Mouse (Mus musculus) liver, embryonic 13.5 days (tissue): ENCODE data around the gene Cyth3. TPM values are rescaled to one million over a fixed set of nuclear protein-coding genes. Genes with fewer than 3 reads are reported as not detected.

Experiments
- ATAC-seq: fragments of 200-750 bp; cut with Nextera tagmentation; 2 replicates; pipeline ENCODE4 v1.8.0; 2017; ENCODE audit warnings: low read depth, mild to moderate bottlenecking, moderate number of reproducible peaks, moderate library complexity
- DNase-seq: peaks from one replicate; pipeline ENCODE4 v3.0.0; 2022
- H3K27ac ChIP-seq: fragments of 300-500 bp; sonication (generic); 2 replicates; pipeline ENCODE4 v1.5.1; 2015; ENCODE audit warnings: moderate library complexity, mild to moderate bottlenecking, inconsistent platforms
- H3K27me3 ChIP-seq: fragments of 300-500 bp; sonication (generic); 2 replicates; pipeline ENCODE4 v1.6.1; 2015; ENCODE audit warnings: mild to moderate bottlenecking, inconsistent platforms
- H3K36me3 ChIP-seq: fragments of 300-500 bp; sonication (generic); 2 replicates; pipeline ENCODE4 v1.6.1; 2015; ENCODE audit warnings: mild to moderate bottlenecking, inconsistent platforms
- H3K4me1 ChIP-seq: fragments of 300-500 bp; sonication (generic); replicated peaks from 2 replicates; pipeline ENCODE4 v1.6.1; 2015; ENCODE audit warnings: inconsistent platforms
- H3K4me2 ChIP-seq: fragments of 300-500 bp; sonication (generic); 2 replicates; pipeline ENCODE4 v1.6.1; 2015; ENCODE audit warnings: inconsistent platforms, mild to moderate bottlenecking, moderate library complexity
- H3K4me3 ChIP-seq: fragments of 300-500 bp; sonication (generic); replicated peaks from 2 replicates; pipeline ENCODE4 v1.5.1; 2015; ENCODE audit warnings: mild to moderate bottlenecking, inconsistent platforms
- H3K9ac ChIP-seq: fragments of 300-500 bp; sonication (generic); 2 replicates; pipeline ENCODE4 v1.6.1; 2015; ENCODE audit warnings: mild to moderate bottlenecking, inconsistent platforms
- H3K9me3 ChIP-seq: fragments of 300-500 bp; sonication (generic); replicated peaks from 2 replicates; pipeline ENCODE4 v1.6.1; 2016; ENCODE audit warnings: inconsistent platforms
- WGBS: fragments of 180-500 bp; shearing (Covaris S2); methylation state at CpG from one replicate; pipeline ENCODE4 v1.1.7; 2015; ENCODE audit not compliant: insufficient replicate concordance; 5-methylcytosine and 5-hydroxymethylcytosine counted together
- polyA plus RNA-seq: library from polyadenylated mRNA; unstranded; fragments of >200 nt; fragmentation: Nextera tagmentation; extraction: Ambion mirVana; gene quantifications from 2 replicates; pipeline ENCODE4 v1.2.1, GENCODE M21; 2015

The Cyth3 gene
- polyA plus RNA-seq, 1 experiment from 2014 or later: 35.0 TPM

DNA sequence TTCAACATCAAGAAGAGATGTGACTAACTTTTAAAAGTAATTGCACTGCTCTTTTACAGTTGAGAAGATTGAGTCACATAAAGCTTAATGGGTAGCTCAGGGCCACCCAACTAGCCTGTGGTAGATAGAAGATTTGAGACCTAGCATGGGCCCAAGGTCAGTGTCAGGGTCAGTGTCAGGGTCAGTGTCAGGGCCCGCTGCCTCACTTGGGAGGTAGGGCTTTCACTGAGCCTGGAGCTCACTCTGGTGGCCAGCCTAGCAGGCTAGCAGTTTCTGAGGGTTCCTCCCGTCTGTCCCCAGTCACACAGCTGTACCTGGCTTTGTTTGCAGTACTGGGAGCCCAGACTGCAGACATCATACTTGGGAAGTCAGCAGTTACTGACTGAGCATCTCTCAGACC is 47.1 kb downstream of the Cyth3 start:
- Histone ChIP-seq H3K4me3 (no peak overlapping the region), H3K4me1 (peaks cover 90% of the 10 kb centered on the region), H3K27me3 (no peaks in the 10 kb centered on the region), H3K9me3 (no peaks in the 10 kb centered on the region), H3K9ac (peak overlapping the region; percentile 6; the same call in 1 of the 2 replicates), H3K27ac (no peak overlapping the region), H3K4me2 (no peak overlapping the region), H3K36me3 (peaks cover 2% of the 10 kb centered on the region; the same call in 1 of the 2 replicates)
- DNase-seq (no peak), ATAC-seq (no peak; the same call in 1 of the 2 replicates)
- 52% methylated on average over 2 of the region's 2 CpGs for WGBS

DNA sequence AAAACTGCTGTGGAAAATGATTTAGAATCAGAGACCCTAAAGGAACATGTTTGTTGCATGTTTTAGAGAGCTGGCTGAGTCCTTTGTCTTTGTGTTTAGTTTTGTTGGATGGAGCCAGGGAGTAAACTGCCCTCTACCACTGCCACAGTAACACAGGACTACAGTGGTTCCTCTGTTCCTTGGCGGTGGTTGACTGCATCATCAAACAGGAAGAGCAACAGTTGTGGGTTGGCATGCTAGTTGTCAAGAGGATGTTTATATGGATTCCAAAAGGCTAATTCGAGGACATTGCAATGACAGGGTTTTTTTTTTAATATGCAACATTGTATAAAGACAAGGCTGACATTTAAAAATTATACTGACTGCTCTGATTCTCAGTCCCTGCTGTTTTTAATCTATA is 47.6 kb downstream of the Cyth3 start:
- H3K4me1 ChIP-seq: peaks cover 90% of the 10 kb centered on the region
- no peak for ATAC-seq
- no peak for DNase-seq
- H3K9me3 ChIP-seq: no peaks in the 10 kb centered on the region
- H3K4me3 ChIP-seq: no peak overlapping the region
- peak overlapping the region; percentile 6; the same call in 1 of the 2 replicates for H3K9ac ChIP-seq
- H3K4me2 ChIP-seq: no peak overlapping the region
- 17% methylated on average over 2 of the region's 2 CpGs for WGBS
- no peaks in the 10 kb centered on the region for H3K27me3 ChIP-seq
- peaks cover 2% of the 10 kb centered on the region; the same call in 1 of the 2 replicates for H3K36me3 ChIP-seq
- H3K27ac ChIP-seq: no peak overlapping the region

DNA sequence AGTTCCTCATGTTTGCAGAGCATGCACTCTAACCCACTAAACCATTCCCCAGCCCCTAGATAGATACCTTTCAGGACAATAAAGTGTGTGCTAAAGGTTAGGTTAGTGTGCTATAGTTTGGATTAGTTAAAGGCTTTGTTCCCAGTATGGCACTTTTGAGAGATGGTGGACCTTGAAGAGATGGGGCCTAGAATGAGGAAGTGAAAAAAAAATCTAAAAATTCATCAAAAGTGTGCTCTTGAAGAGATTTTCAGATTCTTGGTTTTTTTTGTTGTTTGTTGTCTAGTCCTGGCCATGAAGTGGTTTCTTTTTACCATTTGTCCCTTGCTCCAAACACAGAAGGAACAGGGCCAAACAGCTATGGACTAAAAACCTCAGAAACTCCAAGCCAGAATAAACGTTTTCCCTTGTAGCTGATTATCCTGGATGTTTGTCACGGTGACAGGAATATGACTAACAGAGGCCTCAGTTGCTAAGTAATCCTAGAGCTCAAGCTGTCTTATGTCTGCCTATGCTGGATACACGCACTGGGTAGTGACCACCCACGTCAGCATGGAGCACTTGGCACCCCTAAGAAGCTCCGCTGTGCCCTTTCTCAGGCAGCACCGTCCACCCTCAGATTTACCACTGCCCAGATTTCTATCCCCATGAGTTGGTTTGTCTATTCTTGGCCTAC is 48.6 kb downstream of the Cyth3 start:
- H3K36me3 ChIP-seq: peaks cover 2% of the 10 kb centered on the region; the same call in 1 of the 2 replicates
- ATAC-seq (no peak), DNase-seq (no peak)
- H3K4me1 ChIP-seq: peaks cover 83% of the 10 kb centered on the region
- H3K9me3 ChIP-seq: no peaks in the 10 kb centered on the region
- WGBS: 85% methylated on average over 6 of the region's 6 CpGs
- H3K27me3 ChIP-seq: no peaks in the 10 kb centered on the region
- no peak overlapping the region for H3K9ac ChIP-seq
- H3K4me3 ChIP-seq: no peak overlapping the region
- H3K27ac ChIP-seq: peak overlapping the region; percentile 26
- H3K4me2 ChIP-seq: no peak overlapping the region

DNA sequence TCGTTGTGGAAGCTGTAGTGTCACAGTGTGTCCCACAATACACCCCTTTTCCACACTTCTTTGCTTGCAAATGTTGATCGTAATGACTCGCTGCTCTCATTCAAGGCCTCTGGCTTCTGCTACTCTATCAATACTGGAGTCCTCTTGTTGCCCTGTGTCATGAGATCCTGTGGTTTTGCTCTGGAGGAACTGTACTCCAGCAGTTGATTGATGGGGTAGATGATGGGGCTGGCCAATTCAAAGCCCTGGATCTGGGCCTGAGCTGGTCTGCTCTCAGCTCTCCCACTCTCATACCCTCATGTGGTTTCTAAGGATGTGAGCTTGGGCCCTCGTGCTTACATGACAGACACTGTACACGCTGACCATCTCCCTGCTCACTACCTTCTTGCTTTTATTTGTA is 52.3 kb downstream of the Cyth3 start:
- DNase-seq (no peak), ATAC-seq (no peak)
- Histone ChIP-seq H3K27me3 (no peaks in the 10 kb centered on the region), H3K27ac (no peak overlapping the region), H3K9ac (no peak overlapping the region), H3K9me3 (no peaks in the 10 kb centered on the region), H3K4me3 (no peak overlapping the region), H3K4me1 (peaks cover 88% of the 10 kb centered on the region), H3K4me2 (no peak overlapping the region), H3K36me3 (0 out of 2 replicates have a peak, but pooled peaks cover 2% of the 10 kb centered on the region)
- WGBS: 46% methylated on average over 5 of the region's 5 CpGs

DNA sequence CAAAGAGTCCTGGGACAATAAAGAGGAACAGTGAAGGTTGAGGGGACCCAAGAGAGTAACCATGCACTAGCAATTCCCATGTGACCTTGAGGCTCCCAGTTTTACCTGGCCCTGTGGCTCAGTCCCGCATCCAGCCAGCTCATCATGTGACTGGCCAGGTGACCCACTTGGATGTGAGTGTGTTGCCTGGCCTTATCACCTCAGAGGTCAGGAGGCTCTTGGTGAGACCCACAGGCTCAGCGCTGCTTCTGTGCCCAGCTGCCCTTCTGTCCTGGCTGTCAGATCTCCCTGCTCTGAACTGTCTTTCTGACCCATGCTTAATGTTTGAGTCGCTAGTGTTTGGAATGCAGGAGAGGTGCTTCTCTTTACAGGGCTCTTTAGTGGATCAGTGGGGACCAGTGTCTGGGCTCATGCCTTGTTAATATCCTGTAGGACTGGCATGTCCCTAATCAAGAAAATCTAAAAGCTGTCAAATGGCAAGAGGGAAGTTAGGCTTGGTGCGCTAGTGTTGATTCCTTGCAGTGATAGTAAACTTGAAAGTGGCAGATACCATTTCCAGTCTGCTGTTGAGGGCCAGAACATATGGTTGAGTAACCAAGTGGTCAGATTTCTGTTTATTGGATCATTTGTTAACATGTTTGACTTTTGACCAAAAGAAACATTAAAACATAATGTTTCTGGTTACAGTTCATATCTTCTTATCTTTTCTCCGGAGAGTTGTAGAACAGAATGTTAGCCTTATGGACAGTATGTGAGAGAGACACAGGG is 54.2 kb downstream of the Cyth3 start:
- DNase-seq (no peak), ATAC-seq (no peak)
- WGBS: 63% methylated on average over 5 of the region's 5 CpGs
- no peak overlapping the region for H3K4me2 ChIP-seq
- no peak overlapping the region for H3K9ac ChIP-seq
- no peaks in the 10 kb centered on the region for H3K27me3 ChIP-seq
- 0 out of 2 replicates have a peak, but pooled peaks cover 2% of the 10 kb centered on the region for H3K36me3 ChIP-seq
- peak overlapping the region; percentile 54 for H3K27ac ChIP-seq
- no peak overlapping the region for H3K4me3 ChIP-seq
- H3K4me1 ChIP-seq: peaks cover 82% of the 10 kb centered on the region
- H3K9me3 ChIP-seq: no peaks in the 10 kb centered on the region

DNA sequence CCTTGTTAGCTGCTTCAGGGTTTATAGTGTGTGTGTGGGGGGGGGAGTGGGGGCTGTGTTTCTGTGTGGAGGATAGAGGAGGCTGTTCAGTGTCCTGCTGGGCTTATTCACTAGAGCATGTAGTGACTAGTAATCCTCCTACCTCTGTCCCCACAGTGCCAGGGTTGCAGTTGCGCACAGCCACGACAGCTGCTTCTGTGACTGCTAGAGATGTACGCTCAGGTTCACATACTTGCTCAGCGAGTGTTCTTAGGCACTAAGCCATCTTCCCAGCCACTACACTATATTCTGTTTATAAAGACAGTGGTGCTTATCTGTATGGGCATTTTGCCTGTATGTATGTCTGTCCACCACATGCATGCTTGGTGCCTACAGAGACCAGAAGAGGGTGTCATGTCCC is 55.1 kb downstream of the Cyth3 start:
- 86% methylated on average over 4 of the region's 4 CpGs for WGBS
- no peak for DNase-seq

DNA sequence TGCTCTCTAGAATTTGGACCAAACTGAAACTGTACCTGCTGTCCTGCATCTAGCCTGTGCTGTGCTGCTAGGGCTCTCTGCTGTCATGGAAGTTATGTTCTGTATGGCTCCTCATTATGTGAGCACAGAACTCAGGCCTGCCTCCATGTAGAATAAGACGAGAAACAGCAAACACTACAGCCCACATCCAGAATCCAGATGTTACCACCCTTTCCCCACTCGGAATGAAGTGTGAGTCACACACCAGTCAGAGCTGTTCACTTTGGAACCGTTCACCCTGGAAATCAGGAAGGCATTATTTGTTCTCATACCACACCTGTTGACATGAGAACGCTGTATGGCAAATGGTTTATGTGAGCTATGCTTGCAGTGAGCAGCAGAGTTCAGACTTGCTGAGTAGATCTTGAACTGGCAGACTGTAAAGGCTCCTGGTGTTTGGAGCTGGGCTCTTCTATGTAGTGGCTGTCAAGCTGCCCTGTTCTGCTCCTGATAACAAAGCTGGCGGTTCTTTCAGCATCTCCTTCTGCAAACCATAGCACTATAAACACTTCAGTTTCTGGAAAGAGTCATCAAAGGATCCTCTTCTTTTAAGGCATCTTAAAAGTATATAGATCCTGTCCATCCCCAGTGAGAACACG is 56.5 kb downstream of the Cyth3 start:
- Histone ChIP-seq H3K27ac (peak overlapping the region; percentile 51), H3K4me3 (no peak overlapping the region), H3K4me2 (no peak overlapping the region), H3K9ac (peak overlapping the region; percentile 22; the same call in 1 of the 2 replicates), H3K27me3 (no peaks in the 10 kb centered on the region), H3K4me1 (peaks cover 68% of the 10 kb centered on the region), H3K9me3 (no peaks in the 10 kb centered on the region), H3K36me3 (no peaks in the 10 kb centered on the region)
- DNase-seq (no peak), ATAC-seq (peak; percentile 71)
- 52% methylated on average over 6 of the region's 6 CpGs for WGBS

More for the DNA sequence above, 55.1 kb downstream of the Cyth3 start:
- peaks cover 74% of the 10 kb centered on the region for H3K4me1 ChIP-seq
- no peaks in the 10 kb centered on the region for H3K9me3 ChIP-seq
- H3K36me3 ChIP-seq: no peaks in the 10 kb centered on the region
- H3K9ac ChIP-seq: no peak overlapping the region
- H3K4me2 ChIP-seq: no peak overlapping the region
- no peak for ATAC-seq
- H3K27me3 ChIP-seq: no peaks in the 10 kb centered on the region
- no peak overlapping the region; the same call in 1 of the 2 replicates for H3K27ac ChIP-seq
- no peak overlapping the region for H3K4me3 ChIP-seq

DNA sequence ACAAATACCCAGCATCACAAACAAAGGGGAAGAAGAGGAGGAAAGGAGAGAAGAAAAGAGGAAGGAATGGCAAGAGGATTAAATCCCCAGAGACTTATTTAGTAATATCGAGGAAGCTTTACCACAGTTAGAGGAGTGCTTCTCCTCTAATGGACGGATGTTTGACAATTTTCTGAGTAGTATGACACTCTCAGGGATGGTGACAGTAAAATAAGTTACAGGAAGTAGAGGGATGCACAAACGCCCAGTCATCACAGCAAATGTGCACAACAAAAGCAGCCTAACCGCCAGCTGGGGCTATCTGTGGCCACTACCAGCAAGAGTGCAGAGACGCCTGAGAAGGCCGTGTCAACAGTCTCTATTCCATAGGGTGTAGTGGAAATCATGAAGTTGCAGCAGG is 57.4 kb downstream of the Cyth3 start:
- Histone ChIP-seq H3K4me1 (peaks cover 61% of the 10 kb centered on the region), H3K9ac (peak overlapping the region; percentile 8; the same call in 1 of the 2 replicates), H3K4me3 (no peak overlapping the region), H3K9me3 (no peaks in the 10 kb centered on the region), H3K27ac (0 out of 2 replicates have a peak overlapping the region, but pooled peaks have one; percentile 51), H3K4me2 (no peak overlapping the region), H3K27me3 (no peaks in the 10 kb centered on the region), H3K36me3 (peaks cover 7% of the 10 kb centered on the region)
- no peak for ATAC-seq
- 41% methylated on average over 6 of the region's 6 CpGs for WGBS
- DNase-seq: no peak

DNA sequence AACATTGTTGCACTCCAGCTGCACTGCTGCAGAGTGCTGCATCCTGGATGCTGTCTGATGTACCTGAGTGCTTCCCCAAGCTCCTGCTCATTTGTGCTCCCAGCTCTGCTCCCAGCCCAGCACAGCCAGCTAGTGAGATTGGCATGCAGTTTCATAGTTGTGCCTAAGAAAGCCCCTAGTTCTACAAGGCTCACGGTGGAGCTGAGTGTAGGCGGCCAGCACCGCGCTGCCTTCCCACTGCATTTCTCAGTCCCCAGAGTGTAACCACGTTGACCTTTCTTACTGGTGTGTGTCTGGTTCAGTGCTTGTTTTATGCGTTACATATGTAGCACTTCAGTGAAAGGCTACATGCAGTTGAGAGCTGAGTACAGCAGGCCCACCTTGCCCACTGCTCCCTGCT is 61.4 kb downstream of the Cyth3 start:
- WGBS: 84% methylated on average over 6 of the region's 6 CpGs
- peaks cover 46% of the 10 kb centered on the region for H3K36me3 ChIP-seq
- no peaks in the 10 kb centered on the region for H3K9me3 ChIP-seq
- no peak overlapping the region for H3K27ac ChIP-seq
- no peak overlapping the region for H3K4me3 ChIP-seq
- no peaks in the 10 kb centered on the region for H3K27me3 ChIP-seq
- no peak overlapping the region for H3K9ac ChIP-seq
- no peak overlapping the region for H3K4me2 ChIP-seq
- ATAC-seq (no peak), DNase-seq (no peak)
- peaks cover 29% of the 10 kb centered on the region for H3K4me1 ChIP-seq

DNA sequence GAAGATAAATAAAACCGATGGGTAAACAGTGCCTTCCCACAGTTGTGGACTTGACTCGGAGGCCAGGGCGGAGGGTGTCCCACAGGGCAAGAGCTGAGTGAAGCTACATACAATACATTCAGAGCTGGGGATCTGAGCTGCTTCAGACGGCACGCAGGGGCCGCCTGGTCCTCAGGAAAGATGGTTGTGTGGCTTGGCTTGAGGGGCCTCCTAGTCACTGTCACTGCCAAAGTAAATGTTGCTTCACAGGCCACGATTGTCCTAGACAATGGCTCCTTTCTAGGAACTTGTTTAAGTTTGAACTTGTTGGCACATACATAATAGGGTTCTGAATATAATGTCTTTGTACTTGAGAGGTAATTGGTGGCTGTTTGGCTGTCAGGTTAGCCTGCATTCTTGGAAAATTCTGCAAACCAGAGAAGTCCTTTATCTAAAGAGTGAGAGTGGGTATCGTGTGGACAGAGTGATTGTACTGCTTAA is 62.7 kb downstream of the Cyth3 start:
- H3K27me3 ChIP-seq: no peaks in the 10 kb centered on the region
- no peak overlapping the region for H3K4me2 ChIP-seq
- peaks cover 16% of the 10 kb centered on the region for H3K4me1 ChIP-seq
- ATAC-seq: no peak
- peaks cover 56% of the 10 kb centered on the region for H3K36me3 ChIP-seq
- H3K9ac ChIP-seq: 0 out of 2 replicates have a peak overlapping the region, but pooled peaks have one; percentile 9
- no peak for DNase-seq
- 85% methylated on average over 8 of the region's 8 CpGs for WGBS
- no peak overlapping the region for H3K27ac ChIP-seq
- H3K9me3 ChIP-seq: no peaks in the 10 kb centered on the region
- no peak overlapping the region for H3K4me3 ChIP-seq

DNA sequence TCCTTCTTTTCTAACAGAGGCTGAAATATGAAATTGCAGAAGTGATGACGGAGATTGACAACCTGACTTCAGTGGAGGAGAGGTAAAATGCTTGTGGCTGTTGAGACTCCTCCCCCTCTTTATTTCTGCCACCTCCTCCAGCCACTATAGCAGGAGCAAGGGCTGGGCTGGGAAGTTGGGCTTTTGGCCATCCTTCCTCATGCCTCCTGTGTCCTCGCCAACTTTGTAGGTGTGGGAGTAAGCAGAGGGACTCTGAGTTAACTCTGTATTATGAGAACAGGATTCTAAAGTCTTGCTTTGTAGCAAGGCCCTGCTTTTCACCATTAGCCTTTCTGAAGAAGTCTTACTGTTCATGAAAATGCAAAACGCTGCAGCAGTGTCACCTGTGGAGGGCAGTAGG is 64.2 kb downstream of the Cyth3 start:
- Histone ChIP-seq H3K4me3 (no peak overlapping the region), H3K27ac (no peak overlapping the region), H3K4me1 (peaks cover 11% of the 10 kb centered on the region), H3K9me3 (no peaks in the 10 kb centered on the region), H3K4me2 (no peak overlapping the region), H3K36me3 (peaks cover 69% of the 10 kb centered on the region), H3K9ac (no peak overlapping the region), H3K27me3 (no peaks in the 10 kb centered on the region)
- DNase-seq (no peak), ATAC-seq (no peak)
- 87% methylated on average over 3 of the region's 3 CpGs for WGBS
